Mouse (Mus musculus) cerebellum, adult (tissue): ENCODE results near the gene Kcnk10.

ENCODE experiments used
- ATAC-seq: cut with Nextera tagmentation; 2 replicates; pipeline ENCODE4 v1.9.2; 2017; ENCODE audit warnings: mild to moderate bottlenecking, moderate library complexity, mixed read lengths; ENCODE audit not compliant: insufficient number of reproducible peaks, low FRiP score, low TSS enrichment

Gene Kcnk10

GRCm38 (mm10) chr12:98443754-98444153 lies 134.4 kb downstream of the Kcnk10 start:
- ATAC-seq, result no peak

GRCm38 (mm10) chr12:98438080-98438479 lies 140.0 kb downstream of the Kcnk10 start:
- no peak for ATAC-seq

GRCm38 (mm10) chr12:98430683-98431082 lies 147.4 kb downstream of the Kcnk10 start:
- no peak for ATAC-seq

- ATAC-seq, result no peak
Measured at GRCm38 (mm10) chr12:98421340-98421739, 156.8 kb downstream of the Kcnk10 start.

- ATAC-seq, result no peak
Measured at GRCm38 (mm10) chr12:98419849-98420248, 158.3 kb downstream of the Kcnk10 start.

GRCm38 (mm10) chr12:98409580-98409979 lies 168.5 kb downstream of the Kcnk10 start:
- peak; percentile 61; the same call in 1 of the 2 replicates for ATAC-seq

- ATAC-seq, result no peak
Measured at GRCm38 (mm10) chr12:98406598-98406997, 171.5 kb downstream of the Kcnk10 start.

- ATAC-seq, result no peak
Measured at GRCm38 (mm10) chr12:98406076-98406475, 172.0 kb downstream of the Kcnk10 start.

- ATAC-seq, result no peak
Measured at GRCm38 (mm10) chr12:98396586-98396985, 181.5 kb downstream of the Kcnk10 start.

GRCm38 (mm10) chr12:98394115-98394514 lies 184.0 kb downstream of the Kcnk10 start:
- ATAC-seq, result no peak

- ATAC-seq, result no peak
Measured at GRCm38 (mm10) chr12:98391347-98391746, 186.8 kb downstream of the Kcnk10 start.

GRCm38 (mm10) chr12:98389618-98390017 lies 188.5 kb downstream of the Kcnk10 start:
- no peak for ATAC-seq
